Mouse (Mus musculus): ENCODE data around the gene Ddx23.

DNA sequence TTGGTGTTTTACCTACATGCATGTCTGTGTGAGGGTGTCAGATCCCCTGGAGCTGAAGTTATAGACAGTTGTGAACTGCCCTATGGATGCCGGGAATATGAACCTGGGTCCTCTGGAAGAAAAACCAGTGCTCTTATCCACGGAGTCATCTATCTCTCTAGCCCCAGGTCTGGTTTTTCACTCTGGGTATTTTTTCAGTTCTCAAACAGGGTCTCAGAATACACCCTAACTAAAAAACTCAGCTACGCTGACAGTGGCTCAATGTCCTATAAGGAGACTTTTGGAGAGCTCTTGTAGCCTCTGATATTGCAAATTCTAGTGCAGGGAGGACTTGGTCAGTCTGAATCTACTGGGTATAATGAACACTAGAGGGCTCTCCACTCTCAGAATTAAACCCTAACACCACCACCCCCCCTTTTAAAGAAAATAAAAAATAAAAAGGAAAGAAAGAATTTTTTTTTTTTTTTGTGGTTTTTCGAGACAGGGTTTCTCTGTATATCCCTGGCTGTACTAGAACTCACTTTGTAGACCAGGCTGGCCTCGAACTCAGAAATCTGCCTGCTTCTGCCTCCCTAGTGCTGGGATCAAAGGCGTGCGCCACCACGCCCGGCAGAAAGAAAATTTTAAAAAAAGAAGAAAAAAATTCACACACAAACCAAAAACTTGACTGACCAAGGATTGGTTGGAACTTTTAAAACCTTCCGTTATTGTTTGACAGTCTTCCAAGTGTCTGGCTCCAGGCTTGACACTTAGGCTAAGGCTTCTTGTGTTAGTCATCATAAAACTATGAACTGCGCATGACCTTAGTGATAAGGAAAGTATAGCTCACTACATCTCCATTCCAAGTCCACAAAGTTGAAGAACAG is 1.6 kb upstream of the Ddx23 start:
- TF ChIP-seq POLR2A (IDR thresholded peaks at IDR 0.05; ENCODE audit: borderline replicate concordance, extremely low read depth, insufficient read depth, insufficient read length, poor library complexity, severe bottlenecking), result no peak
- TF ChIP-seq CTCF (IDR thresholded peaks at IDR 0.05; ENCODE audit: borderline replicate concordance, extremely low read depth, insufficient read depth, insufficient read length), result peak; percentile 25; the same call in 1 of the 2 replicates
